Mouse (Mus musculus): Measurements from ENCODE around the gene Adgrv1. TPM values are rescaled to one million over a fixed set of nuclear protein-coding genes. Genes with fewer than 3 reads are reported as not detected.
"Not testable (repeated sequence)": the region's sequence is repeated elsewhere in the genome, so short reads cannot be mapped to it uniquely, and the experiment has no call there.

Gene Adgrv1
- polyA plus RNA-seq, 1 experiment from 2014 or later: 0.10 TPM

DNA sequence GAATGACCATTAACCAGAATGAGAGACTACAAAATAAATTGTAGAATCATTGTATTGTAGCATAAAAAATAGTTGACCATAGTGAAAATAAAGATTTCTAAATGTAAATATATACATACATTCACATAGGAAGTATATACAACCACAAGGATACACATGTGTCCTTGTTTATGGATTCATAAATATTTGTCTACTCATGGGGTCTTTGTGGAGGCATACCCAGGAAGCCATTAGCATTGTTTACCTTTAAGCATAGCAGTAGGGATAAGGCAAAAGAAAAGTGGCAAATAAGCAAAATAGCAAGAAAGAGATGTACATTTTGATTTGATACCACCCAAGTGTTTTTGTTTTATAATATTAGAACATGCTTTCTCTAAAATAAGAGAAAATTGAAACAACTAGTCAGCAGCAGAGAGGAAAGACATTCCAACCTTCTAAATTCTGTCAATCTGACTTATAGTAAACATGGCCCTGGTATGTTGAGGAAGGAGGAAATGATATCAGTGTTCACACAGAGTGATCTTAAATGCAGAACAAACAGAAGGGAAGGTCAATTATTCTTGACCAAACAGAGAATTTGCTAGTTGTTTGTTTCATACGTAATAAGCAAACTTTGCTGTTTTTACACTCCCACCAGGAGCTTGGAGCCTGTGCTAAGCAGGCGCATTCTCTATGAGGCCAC lies 354.1 kb downstream of the Adgrv1 start:
- Histone ChIP-seq H3K4me3 (replicated peaks) (no peak overlapping the region), H3K9me3 (replicated peaks) (no peaks in the 10 kb centered on the region), H3K36me3 (replicated peaks) (no peaks in the 10 kb centered on the region), H3K4me1 (replicated peaks) (no peaks in the 10 kb centered on the region), H3K27me3 (no peaks in the 10 kb centered on the region), H3K4me2 (no peak overlapping the region), H3K9ac (no peak overlapping the region), H3K27ac (replicated peaks) (no peak overlapping the region)
- 66% methylated on average over 2 of the region's 2 CpGs for WGBS (ENCODE audit: insufficient replicate concordance)
- no peak for ATAC-seq (ENCODE audit: insufficient read depth)

DNA sequence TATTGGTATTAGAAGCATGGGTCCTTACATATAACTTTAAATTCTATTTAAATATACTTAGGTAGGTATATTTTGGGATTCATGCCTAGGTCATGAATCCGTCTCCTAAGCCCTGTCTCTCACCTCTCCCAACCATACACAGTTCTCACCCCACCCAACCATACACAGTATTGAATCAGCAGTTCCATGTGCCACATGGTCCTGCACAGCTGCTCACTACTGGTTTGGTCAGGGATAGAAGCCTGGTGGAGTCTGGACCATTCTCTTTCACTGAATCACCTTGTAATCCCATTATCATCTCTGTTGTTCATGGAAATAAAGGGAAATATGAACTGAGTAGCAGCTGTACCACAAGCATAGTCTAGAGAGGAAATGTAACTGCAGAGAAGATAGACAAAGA lies 359.1 kb downstream of the Adgrv1 start:
- no peak overlapping the region for H3K4me3 ChIP-seq (replicated peaks)
- H3K9me3 ChIP-seq (replicated peaks): no peaks in the 10 kb centered on the region
- no peaks in the 10 kb centered on the region for H3K27me3 ChIP-seq
- no peaks in the 10 kb centered on the region for H3K4me1 ChIP-seq (replicated peaks)
- H3K36me3 ChIP-seq (replicated peaks): no peaks in the 10 kb centered on the region
- H3K4me2 ChIP-seq: no peak overlapping the region
- 43% methylated on average over 1 of the region's 1 CpGs for WGBS (ENCODE audit: insufficient replicate concordance)
- no peak for ATAC-seq (ENCODE audit: insufficient read depth)
- H3K9ac ChIP-seq: no peak overlapping the region
- no peak overlapping the region for H3K27ac ChIP-seq (replicated peaks)

DNA sequence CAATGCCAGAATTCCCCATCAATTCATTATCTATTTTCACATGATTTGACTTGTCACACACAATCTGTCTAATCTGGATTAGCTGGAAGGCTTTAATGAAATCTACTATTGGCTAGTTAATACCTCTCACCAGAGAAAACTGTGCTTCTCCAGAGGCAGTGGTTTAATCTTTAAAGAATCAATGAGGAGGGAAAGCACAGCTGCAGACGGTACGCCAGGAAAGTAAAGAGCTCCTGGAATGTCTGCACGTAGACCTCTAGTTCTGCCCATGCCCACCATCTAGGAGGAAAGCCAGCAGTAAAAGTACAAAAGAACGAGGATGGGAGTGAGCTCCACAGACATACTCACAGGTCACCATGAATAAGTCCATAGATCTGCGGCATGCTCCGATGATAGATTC lies 362.6 kb downstream of the Adgrv1 start:
- 59% methylated on average over 6 of the region's 6 CpGs for WGBS (ENCODE audit: insufficient replicate concordance)
- Histone ChIP-seq H3K9ac (no peak overlapping the region), H3K9me3 (replicated peaks) (no peaks in the 10 kb centered on the region), H3K4me3 (replicated peaks) (no peak overlapping the region), H3K4me2 (no peak overlapping the region), H3K36me3 (replicated peaks) (no peaks in the 10 kb centered on the region), H3K27ac (replicated peaks) (no peak overlapping the region), H3K27me3 (no peaks in the 10 kb centered on the region), H3K4me1 (replicated peaks) (no peaks in the 10 kb centered on the region)
- ATAC-seq (ENCODE audit: insufficient read depth): no peak

DNA sequence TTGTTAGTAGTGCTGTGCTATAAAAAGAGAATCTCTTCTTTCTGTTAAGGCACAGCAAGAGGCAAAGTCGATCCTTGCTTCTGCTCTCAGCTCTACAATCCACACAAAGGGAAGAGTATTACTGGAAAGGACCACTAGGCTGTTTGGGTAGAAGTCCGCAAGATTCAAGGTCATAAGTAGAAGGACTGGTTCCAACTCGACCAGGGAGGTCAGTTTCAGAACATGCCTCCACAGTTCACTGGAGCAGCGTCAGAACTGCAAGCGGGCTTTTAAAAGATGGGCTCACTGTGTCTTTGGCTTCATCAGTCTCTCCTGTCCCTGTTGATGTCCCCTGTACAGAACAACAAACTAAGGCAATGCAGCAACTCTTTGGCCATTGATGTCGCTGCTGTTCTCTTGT lies 363.9 kb downstream of the Adgrv1 start:
- H3K9me3 ChIP-seq (replicated peaks): no peaks in the 10 kb centered on the region
- H3K4me3 ChIP-seq (replicated peaks): no peak overlapping the region
- ATAC-seq (ENCODE audit: insufficient read depth): no peak
- H3K4me2 ChIP-seq: no peak overlapping the region
- H3K9ac ChIP-seq: no peak overlapping the region
- no peaks in the 10 kb centered on the region for H3K36me3 ChIP-seq (replicated peaks)
- H3K27ac ChIP-seq (replicated peaks): no peak overlapping the region
- H3K27me3 ChIP-seq: no peaks in the 10 kb centered on the region
- WGBS (ENCODE audit: insufficient replicate concordance): 58% methylated on average over 6 of the region's 6 CpGs
- no peaks in the 10 kb centered on the region for H3K4me1 ChIP-seq (replicated peaks)

DNA sequence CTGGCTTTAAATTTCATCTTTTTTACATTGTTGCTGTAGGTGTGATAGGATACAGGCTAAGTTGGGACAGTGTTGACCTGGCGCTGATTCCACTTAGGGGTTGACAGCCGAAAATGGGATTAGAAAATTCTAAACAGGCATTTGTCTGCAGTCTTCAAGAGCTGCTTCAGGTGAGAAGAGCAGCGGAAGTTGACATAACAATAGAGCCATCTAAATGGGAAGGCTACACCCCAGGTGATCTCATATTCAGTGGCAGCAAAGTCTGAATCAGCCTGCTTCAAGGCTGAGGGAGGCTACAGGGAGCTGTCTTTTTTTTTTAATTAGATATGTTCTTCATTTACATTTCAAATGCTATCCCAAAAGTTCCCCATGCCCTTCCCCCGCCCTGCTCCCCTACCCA lies 365.5 kb downstream of the Adgrv1 start:
- 66% methylated on average over 4 of the region's 4 CpGs for WGBS (ENCODE audit: insufficient replicate concordance)
- not testable (repeated sequence) for H3K4me1 ChIP-seq (replicated peaks); H3K9me3 ChIP-seq (replicated peaks); H3K36me3 ChIP-seq (replicated peaks); H3K27ac ChIP-seq (replicated peaks); ATAC-seq (ENCODE audit: insufficient read depth); H3K4me3 ChIP-seq (replicated peaks); H3K4me2 ChIP-seq; H3K9ac ChIP-seq; H3K27me3 ChIP-seq

DNA sequence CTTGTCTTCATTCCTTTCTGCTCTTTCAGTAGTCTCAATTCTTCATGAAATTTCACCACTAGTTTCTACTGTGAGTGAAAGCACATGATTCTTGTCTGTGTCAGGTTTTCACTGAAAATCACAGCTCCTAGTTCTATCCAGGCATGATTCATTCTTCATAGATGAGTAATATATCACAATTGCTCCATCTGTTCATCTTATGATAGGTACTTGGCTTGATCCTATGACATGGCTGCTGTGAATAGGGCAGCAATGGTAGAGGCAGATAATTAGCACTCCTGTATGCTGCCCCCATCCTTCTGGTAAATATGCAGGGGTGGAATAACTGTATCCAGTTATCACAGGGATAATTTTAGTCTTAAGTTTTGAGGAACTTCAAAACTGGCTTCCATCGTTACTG lies 368.5 kb downstream of the Adgrv1 start:
- Histone ChIP-seq H3K4me2 (no peak overlapping the region), H3K4me1 (replicated peaks) (no peaks in the 10 kb centered on the region), H3K27me3 (no peaks in the 10 kb centered on the region), H3K4me3 (replicated peaks) (no peak overlapping the region), H3K27ac (replicated peaks) (no peak overlapping the region), H3K9me3 (replicated peaks) (no peaks in the 10 kb centered on the region), H3K9ac (no peak overlapping the region), H3K36me3 (replicated peaks) (no peaks in the 10 kb centered on the region)
- 41% methylated on average over 1 of the region's 1 CpGs for WGBS (ENCODE audit: insufficient replicate concordance)
- ATAC-seq (ENCODE audit: insufficient read depth): no peak

DNA sequence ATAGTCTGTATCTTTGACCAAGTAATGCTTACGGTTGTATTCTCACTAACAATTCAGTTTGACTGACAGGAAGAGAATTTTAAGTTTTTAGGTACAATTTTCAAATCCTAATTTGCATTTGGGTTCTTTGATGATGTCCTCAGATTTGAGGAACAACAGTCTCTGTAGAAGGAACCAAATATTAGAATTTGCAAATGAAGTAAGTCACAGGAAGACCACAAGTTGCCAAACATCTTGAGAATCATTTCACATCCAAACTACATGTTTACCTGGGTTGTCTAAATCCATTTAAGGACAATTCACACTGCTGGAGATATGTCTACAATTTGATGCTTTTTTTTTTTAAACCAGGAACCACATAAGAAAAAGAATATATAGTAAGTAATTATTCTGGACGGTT lies 391.8 kb downstream of the Adgrv1 start:
- H3K4me2 ChIP-seq: no peak overlapping the region
- no peak for ATAC-seq (ENCODE audit: insufficient read depth)
- no peak overlapping the region for H3K27ac ChIP-seq (replicated peaks)
- no peak overlapping the region for H3K9ac ChIP-seq
- no peaks in the 10 kb centered on the region for H3K36me3 ChIP-seq (replicated peaks)
- no peaks in the 10 kb centered on the region for H3K9me3 ChIP-seq (replicated peaks)
- no peak overlapping the region for H3K4me3 ChIP-seq (replicated peaks)
- H3K27me3 ChIP-seq: no peaks in the 10 kb centered on the region
- 50% methylated on average over 2 of the region's 2 CpGs for WGBS (ENCODE audit: insufficient replicate concordance)
- H3K4me1 ChIP-seq (replicated peaks): no peaks in the 10 kb centered on the region

DNA sequence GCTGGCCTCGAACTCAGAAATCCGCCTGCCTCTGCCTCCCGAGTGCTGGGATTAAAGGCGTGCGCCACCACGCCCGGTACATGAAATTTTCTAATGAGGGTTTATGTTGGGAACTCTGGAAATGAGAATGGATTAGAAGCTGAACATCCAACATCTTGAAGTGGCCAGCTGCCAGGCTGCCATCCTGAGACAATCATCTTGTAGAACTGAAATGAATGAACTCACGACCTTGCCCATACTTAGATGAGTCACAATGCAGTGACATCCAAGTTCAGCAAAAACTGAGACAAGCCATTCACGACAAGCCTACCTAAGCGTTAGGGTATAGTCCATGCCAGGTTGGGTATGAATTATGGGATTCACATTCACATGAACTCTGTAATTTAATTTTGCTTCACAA lies 393.1 kb downstream of the Adgrv1 start:
- ATAC-seq (ENCODE audit: insufficient read depth): no peak
- H3K4me3 ChIP-seq (replicated peaks): no peak overlapping the region
- no peak overlapping the region for H3K9ac ChIP-seq
- WGBS (ENCODE audit: insufficient replicate concordance): 71% methylated on average over 10 of the region's 10 CpGs
- H3K9me3 ChIP-seq (replicated peaks): no peaks in the 10 kb centered on the region
- H3K4me2 ChIP-seq: no peak overlapping the region
- H3K27ac ChIP-seq (replicated peaks): no peak overlapping the region
- no peaks in the 10 kb centered on the region for H3K27me3 ChIP-seq
- no peaks in the 10 kb centered on the region for H3K4me1 ChIP-seq (replicated peaks)
- no peaks in the 10 kb centered on the region for H3K36me3 ChIP-seq (replicated peaks)

DNA sequence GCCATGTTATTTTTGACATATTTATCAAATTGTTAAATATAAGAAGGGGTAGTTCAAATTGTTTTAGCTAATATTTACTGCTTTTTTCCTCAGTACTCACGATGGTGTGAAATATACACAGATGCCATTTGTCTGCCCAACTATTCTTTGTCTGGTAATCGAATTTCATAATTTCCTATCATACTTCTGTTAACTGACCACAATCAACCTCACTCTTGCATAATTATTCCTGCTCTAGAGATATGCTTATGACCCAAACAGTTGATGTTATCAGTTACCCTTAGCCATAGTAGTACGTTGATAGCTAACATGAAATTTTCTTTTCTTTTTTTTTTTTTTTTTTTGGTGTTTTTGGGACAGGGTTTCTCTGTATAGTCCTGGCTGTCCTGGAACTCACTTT lies 393.5 kb downstream of the Adgrv1 start:
- WGBS (ENCODE audit: insufficient replicate concordance): 54% methylated on average over 3 of the region's 3 CpGs

DNA sequence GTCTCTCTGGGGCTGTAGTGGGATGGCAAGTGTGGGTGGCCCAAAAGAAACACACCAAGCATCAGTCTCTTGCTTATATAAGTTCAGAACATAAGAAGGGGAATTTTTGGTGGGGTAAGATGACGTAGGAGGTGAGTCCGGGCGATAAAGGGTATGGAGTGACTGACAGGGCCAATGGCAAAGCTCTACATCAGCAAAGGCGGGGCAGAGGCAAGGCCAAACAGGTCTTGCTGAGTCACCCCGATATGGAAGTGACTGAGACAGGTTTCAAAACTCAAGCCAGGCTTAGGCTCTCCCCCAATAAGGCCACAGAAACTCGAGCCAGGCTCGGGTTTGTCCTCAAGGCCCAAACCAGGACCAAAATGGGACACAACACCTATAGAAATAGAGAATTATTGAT lies 394.1 kb downstream of the Adgrv1 start:
- Histone ChIP-seq H3K4me1 (replicated peaks) (no peaks in the 10 kb centered on the region), H3K27ac (replicated peaks) (no peak overlapping the region), H3K9ac (no peak overlapping the region), H3K9me3 (replicated peaks) (no peaks in the 10 kb centered on the region), H3K27me3 (no peaks in the 10 kb centered on the region), H3K4me2 (no peak overlapping the region), H3K4me3 (replicated peaks) (no peak overlapping the region), H3K36me3 (replicated peaks) (no peaks in the 10 kb centered on the region)
- no peak for ATAC-seq (ENCODE audit: insufficient read depth)
- 53% methylated on average over 7 of the region's 7 CpGs for WGBS (ENCODE audit: insufficient replicate concordance)

More for the DNA sequence above, 393.5 kb downstream of the Adgrv1 start:
- Histone ChIP-seq H3K4me2 (no peak overlapping the region), H3K27ac (replicated peaks) (no peak overlapping the region), H3K4me3 (replicated peaks) (no peak overlapping the region), H3K9ac (no peak overlapping the region), H3K27me3 (no peaks in the 10 kb centered on the region), H3K4me1 (replicated peaks) (no peaks in the 10 kb centered on the region), H3K36me3 (replicated peaks) (no peaks in the 10 kb centered on the region), H3K9me3 (replicated peaks) (no peaks in the 10 kb centered on the region)
- ATAC-seq (ENCODE audit: insufficient read depth): no peak

DNA sequence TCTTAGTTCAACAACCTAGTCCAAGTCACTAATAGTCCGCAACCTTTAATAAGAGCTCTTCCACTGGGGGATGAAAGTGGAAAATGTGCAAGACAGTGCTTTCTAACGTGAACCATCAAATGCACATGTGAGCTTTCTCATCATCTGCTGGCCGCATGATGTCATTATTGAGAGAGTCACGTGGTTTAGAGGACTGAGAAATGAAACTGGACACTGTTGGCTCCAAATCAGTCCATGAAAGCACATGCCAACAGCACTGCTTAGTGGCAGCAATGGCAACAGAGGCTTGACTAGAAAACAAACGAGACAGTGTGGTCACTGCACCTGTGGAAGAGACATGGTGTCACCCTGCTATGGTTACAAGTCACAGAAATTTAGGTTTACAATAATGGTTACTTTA lies 395.0 kb downstream of the Adgrv1 start:
- Histone ChIP-seq H3K9ac (no peak overlapping the region), H3K4me2 (no peak overlapping the region), H3K27me3 (no peaks in the 10 kb centered on the region), H3K9me3 (replicated peaks) (no peaks in the 10 kb centered on the region), H3K4me3 (replicated peaks) (no peak overlapping the region), H3K36me3 (replicated peaks) (no peaks in the 10 kb centered on the region), H3K4me1 (replicated peaks) (no peaks in the 10 kb centered on the region), H3K27ac (replicated peaks) (no peak overlapping the region)
- no peak for ATAC-seq (ENCODE audit: insufficient read depth)
- 55% methylated on average over 5 of the region's 5 CpGs for WGBS (ENCODE audit: insufficient replicate concordance)

DNA sequence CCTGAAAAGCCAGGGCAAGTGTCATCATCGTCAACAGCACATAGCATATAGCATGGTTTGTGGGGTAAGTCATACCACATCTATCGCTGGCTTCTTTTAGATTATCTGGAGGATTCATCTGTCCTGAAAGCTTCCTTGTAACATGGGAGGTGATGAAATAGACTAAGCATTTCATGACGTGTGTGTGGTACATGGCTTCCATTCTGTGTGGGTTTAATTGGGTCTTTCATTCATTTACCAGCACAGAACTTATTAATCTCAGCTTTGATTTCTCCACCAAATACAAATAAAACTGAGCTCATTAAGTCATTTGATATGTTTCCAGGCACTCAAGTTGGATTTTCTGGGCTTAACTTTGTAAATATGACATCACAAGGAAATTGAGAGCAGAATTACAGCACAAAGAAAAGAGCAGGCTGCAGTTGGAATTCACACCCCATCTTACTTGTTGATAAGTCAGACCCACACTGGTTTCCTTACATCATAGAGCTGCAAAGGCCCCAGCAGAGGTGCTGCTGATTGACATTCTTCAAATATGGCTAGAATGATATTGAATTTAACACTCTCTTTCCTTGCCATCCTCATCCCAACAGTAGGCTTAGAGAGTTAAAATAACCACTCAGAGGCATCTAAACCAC lies 396.1 kb downstream of the Adgrv1 start:
- H3K4me3 ChIP-seq (replicated peaks): no peak overlapping the region
- WGBS (ENCODE audit: insufficient replicate concordance): 44% methylated on average over 3 of the region's 3 CpGs
- no peak overlapping the region for H3K4me2 ChIP-seq
- H3K27me3 ChIP-seq: no peaks in the 10 kb centered on the region
- no peaks in the 10 kb centered on the region for H3K36me3 ChIP-seq (replicated peaks)
- ATAC-seq (ENCODE audit: insufficient read depth): no peak
- no peaks in the 10 kb centered on the region for H3K9me3 ChIP-seq (replicated peaks)
- no peak overlapping the region for H3K9ac ChIP-seq
- no peaks in the 10 kb centered on the region for H3K4me1 ChIP-seq (replicated peaks)
- H3K27ac ChIP-seq (replicated peaks): no peak overlapping the region

Measured in liver, embryonic 15.5 days (tissue).